ENCODE assay signal across 24 mouse cellular contexts in genomic region chr10:17793926-17794325, GRCm38 (mm10). TPM values are rescaled to one million over a fixed set of nuclear protein-coding genes. Genes with fewer than 3 reads are reported as not detected.
DNase-seq lines count a peak whose midpoint lies in the region; ATAC-seq and TF ChIP-seq lines count a peak whose summit lies in the region.
"Had no signal": no experiment of that assay in that cellular context is flagged by ENCODE, and none has a peak within 500 bp of the region (broad histone marks: within the 10 kb centered on the region; RNA-seq: fewer than 3 reads in every experiment).

No protein-coding gene starts in this region.

- H3K79me2 ChIP-seq in myocyte (ENCODE audit: control insufficient read depth, insufficient read depth) = no peaks in the 10 kb centered on the region

- WGBS in heart, embryonic 15.5 days = 44% methylated on average over 5 of the region's 5 CpGs
- 73% methylated on average over 5 of the region's 5 CpGs for WGBS in heart, embryonic 11.5 days (ENCODE audit: insufficient replicate concordance)
- WGBS in lung, postnatal 0 days = 63% methylated on average over 5 of the region's 5 CpGs
- WGBS in lung, adult 2 months = 48% methylated on average over 5 of the region's 5 CpGs

- peaks cover 27% of the 10 kb centered on the region for H3K4me1 ChIP-seq in heart, embryonic 15.5 days (replicated peaks)
- H3K4me1 ChIP-seq in heart, embryonic 11.5 days (ENCODE audit: control insufficient read depth, insufficient read depth, low read length) = 0 out of 2 replicates have a peak, but pooled peaks cover 7% of the 10 kb centered on the region
- no peaks in the 10 kb centered on the region for H3K4me1 ChIP-seq in lung, postnatal 0 days (ENCODE audit: insufficient read depth, low read depth, low read length)
- H3K4me1 ChIP-seq in lung, adult 2 months (ENCODE audit: control insufficient read depth, insufficient read depth, low read length) = peaks cover 2% of the 10 kb centered on the region; the same call in 1 of the 2 replicates

- no peak overlapping the region for H3K9ac ChIP-seq in heart, embryonic 15.5 days
- H3K9ac ChIP-seq in heart, embryonic 11.5 days (ENCODE audit: low read depth, low read length) = no peak overlapping the region
- H3K9ac ChIP-seq in lung, postnatal 0 days (replicated peaks; ENCODE audit: low read depth) = no peak overlapping the region
- H3K9ac ChIP-seq: embryonic facial prominence, embryonic 13.5 days; forebrain, embryonic 12.5 days; heart, embryonic 13.5 days; liver, embryonic 13.5 days; neural tube, embryonic 12.5 days had no signal

- no peaks in the 10 kb centered on the region for H3K36me3 ChIP-seq in heart, embryonic 15.5 days
- no peaks in the 10 kb centered on the region for H3K36me3 ChIP-seq in heart, embryonic 11.5 days (ENCODE audit: control insufficient read depth, insufficient read depth, low read length)
- H3K36me3 ChIP-seq in lung, postnatal 0 days (ENCODE audit: insufficient read depth, low read length) = no peaks in the 10 kb centered on the region
- no peaks in the 10 kb centered on the region for H3K36me3 ChIP-seq in myocyte (ENCODE audit: control insufficient read depth, insufficient read depth)
- H3K36me3 ChIP-seq: embryonic facial prominence, embryonic 13.5 days; forebrain, embryonic 12.5 days; liver, embryonic 13.5 days; neural tube, embryonic 12.5 days had no signal

- no peaks in the 10 kb centered on the region for H3K9me3 ChIP-seq in heart, embryonic 15.5 days (replicated peaks)
- no peaks in the 10 kb centered on the region for H3K9me3 ChIP-seq in heart, embryonic 11.5 days (replicated peaks; ENCODE audit: control insufficient read depth, low read length)
- no peaks in the 10 kb centered on the region for H3K9me3 ChIP-seq in lung, postnatal 0 days (ENCODE audit: low read length)
- H3K9me3 ChIP-seq: embryonic facial prominence, embryonic 13.5 days; forebrain, embryonic 12.5 days; heart, embryonic 13.5 days; liver, embryonic 13.5 days; megakaryocyte, embryonic 14.5 days; neural tube, embryonic 12.5 days had no signal

- no peak for TF ChIP-seq POLR2A in lung, adult 2 months (IDR thresholded peaks at IDR 0.05; ENCODE audit: borderline replicate concordance, extremely low read depth, low read depth, low read length)
- no peak for TF ChIP-seq POLR2A in myocyte (IDR thresholded peaks at IDR 0.05; ENCODE audit: insufficient read length, low read depth)

- peak overlapping the region; percentile 29; the same call in 1 of the 2 replicates for H3K27ac ChIP-seq in heart, embryonic 15.5 days
- no peak overlapping the region for H3K27ac ChIP-seq in heart, embryonic 11.5 days (ENCODE audit: low read depth, low read length)
- H3K27ac ChIP-seq in lung, postnatal 0 days (ENCODE audit: low read length) = no peak overlapping the region
- H3K27ac ChIP-seq: embryonic facial prominence, embryonic 13.5 days; forebrain, embryonic 12.5 days; heart, embryonic 13.5 days; left cerebral cortex, adult 2 months; liver, embryonic 13.5 days; neural tube, embryonic 12.5 days had no signal

- no peaks in the 10 kb centered on the region for H3K27me3 ChIP-seq in heart, embryonic 15.5 days
- no peaks in the 10 kb centered on the region for H3K27me3 ChIP-seq in heart, embryonic 11.5 days (ENCODE audit: control insufficient read depth, insufficient read depth, low read length)
- H3K27me3 ChIP-seq in lung, postnatal 0 days (replicated peaks; ENCODE audit: insufficient read depth, low read length) = no peaks in the 10 kb centered on the region
- no peaks in the 10 kb centered on the region for H3K27me3 ChIP-seq in myocyte (ENCODE audit: control insufficient read depth, insufficient read depth, insufficient read length)
- H3K27me3 ChIP-seq: embryonic facial prominence, embryonic 13.5 days; forebrain, embryonic 12.5 days; heart, embryonic 13.5 days; liver, embryonic 13.5 days; megakaryocyte, embryonic 14.5 days; neural tube, embryonic 12.5 days had no signal

- H3K4me3 ChIP-seq in heart, embryonic 15.5 days = no peak overlapping the region
- H3K4me3 ChIP-seq in heart, embryonic 11.5 days (ENCODE audit: low read depth, low read length) = no peak overlapping the region
- H3K4me3 ChIP-seq in lung, postnatal 0 days (ENCODE audit: low read depth, low read length) = no peak overlapping the region
- H3K4me3 ChIP-seq in lung, adult 2 months (replicated peaks; ENCODE audit: extremely low read depth, low read depth, low read length) = no peak overlapping the region
- H3K4me3 ChIP-seq in myocyte = no peak overlapping the region
- H3K4me3 ChIP-seq: embryonic facial prominence, embryonic 13.5 days; forebrain, embryonic 12.5 days; heart, embryonic 13.5 days; left cerebral cortex, adult 2 months; liver, embryonic 13.5 days; megakaryocyte, embryonic 14.5 days; neural tube, embryonic 12.5 days had no signal

- TF ChIP-seq CTCF in lung, postnatal 0 days (IDR thresholded peaks at IDR 0.05) = no peak
- no peak for TF ChIP-seq CTCF in lung, adult 2 months (IDR thresholded peaks at IDR 0.05; ENCODE audit: insufficient read depth, low read length)

- no peak overlapping the region for H3ac ChIP-seq in myocyte (ENCODE audit: control insufficient read depth, insufficient read length)

- no peak for ATAC-seq in heart, embryonic 15.5 days (replicated peaks; ENCODE audit: insufficient number of reproducible peaks, insufficient read depth, low FRiP score, low read depth)
- ATAC-seq in heart, embryonic 11.5 days (replicated peaks; ENCODE audit: insufficient number of reproducible peaks, low FRiP score, low TSS enrichment) = no peak
- no peak for ATAC-seq in lung, postnatal 0 days
- ATAC-seq: activated CD4-positive, CD25-positive, alpha-beta regulatory T cell, adult 4 months; hindbrain, embryonic 16.5 days had no signal

- TF ChIP-seq EP300 in lung, postnatal 0 days (IDR thresholded peaks at IDR 0.05) = no peak

- no peak overlapping the region for H3K4me2 ChIP-seq in heart, embryonic 15.5 days
- no peak overlapping the region for H3K4me2 ChIP-seq in heart, embryonic 11.5 days
- no peak overlapping the region for H3K4me2 ChIP-seq in lung, postnatal 0 days (replicated peaks; ENCODE audit: low read depth, low read length)
- peak overlapping the region; percentile 78 for H3K4me2 ChIP-seq in myocyte (ENCODE audit: low read depth)
- H3K4me2 ChIP-seq: embryonic facial prominence, embryonic 13.5 days; forebrain, embryonic 12.5 days; heart, embryonic 13.5 days; liver, embryonic 13.5 days; neural tube, embryonic 12.5 days had no signal

- DNase-seq in adrenal gland, adult 2 months = peak; percentile 36
- no peak for DNase-seq in adrenal gland, postnatal 4 days (ENCODE audit: low spot score in 2 of 2)
- DNase-seq in lung, postnatal 0 days (ENCODE audit: low spot score) = peak; percentile 29
- no peak for DNase-seq in lung, adult 2 months
- DNase-seq in right cerebral cortex, adult 2 months (ENCODE audit: low spot score in 2 of 2) = no peak
- DNase-seq: cerebellum, adult 2 months; gastrocnemius, postnatal 14 days; kidney, adult 18-20 months; kidney, postnatal 14 days; liver, embryonic 13.5 days; lung, postnatal 10 days; right cerebral cortex, postnatal 14 days; thymus, postnatal 36 days had no signal

TF ChIP-seq in myocyte, 11 proteins besides CTCF, POLR2A, EP300 and RAD21:
- TF ChIP-seq MYOG (IDR thresholded peaks at IDR 0.05; ENCODE audit: control insufficient read depth in 1 of 3, insufficient read depth in 1 of 3, insufficient read length in 2 of 3, low read depth in 2 of 3) = no peak
- no peak for TF ChIP-seq MYOD1 (IDR thresholded peaks at IDR 0.05; ENCODE audit: control insufficient read depth in 1 of 3, insufficient read length in 2 of 3, low read depth in 2 of 3)
- no peak for TF ChIP-seq SRF (IDR thresholded peaks at IDR 0.05; ENCODE audit: control insufficient read depth, insufficient read length, low read depth)
- TF ChIP-seq TCF12 (IDR thresholded peaks at IDR 0.05; ENCODE audit: insufficient read depth, poor library complexity, severe bottlenecking) = no peak
- TF ChIP-seq CEBPB (IDR thresholded peaks at IDR 0.05; ENCODE audit: insufficient read depth, poor library complexity, severe bottlenecking) = no peak
- no peak for TF ChIP-seq E2F4 (IDR thresholded peaks at IDR 0.05; ENCODE audit: insufficient read depth)
- TF ChIP-seq USF1 (IDR thresholded peaks at IDR 0.05; ENCODE audit: low read depth) = peak; percentile 78

RNA-seq across cellular contexts. Expression of gene Txlnb, which starts 2.1 kb away (rescaled TPM):
- under 1 TPM; 0.52 to 0.79 TPM for total RNA-seq in adrenal gland, adult 2 months (2021)
- 0.13 and 0.21 TPM in 2 replicates for polyA plus RNA-seq in adrenal gland, adult 2 months (2012; rRNA removed)
- total RNA-seq in adrenal gland, postnatal 4 days (2021) = 1 to 10 TPM; 1.7 to 3.2 TPM
- polyA plus RNA-seq in heart, embryonic 15.5 days (2015; fragmentation: Nextera tagmentation; extraction: Ambion mirVana) = 32.2 and 36.6 TPM in 2 replicates
- polyA plus RNA-seq in heart, embryonic 11.5 days (2014; fragmentation: Nextera tagmentation; extraction: Ambion mirVana) = 37.4 and 45.2 TPM in 2 replicates
- polyA plus RNA-seq in lung, postnatal 0 days (2015; fragmentation: Nextera tagmentation; extraction: Ambion mirVana) = 0.30 and 0.51 TPM in 2 replicates
- 1.3 and 6.4 TPM in 2 replicates for polyA plus RNA-seq in lung, adult 2 months (2012; rRNA removed)
- 7.0 TPM for polyA plus RNA-seq in myocyte (2012; fragmentation: generic; extraction: Trizol)

Comparison
In these comparisons a context has a peak if more than half of its experiments do, and no peak if none do; other contexts are left out.
1. DNase-seq: peak in adrenal gland, adult 2 months (single experiment) and lung, postnatal 0 days (single experiment); none in adrenal gland, postnatal 4 days (0 of 2), lung, adult 2 months (single experiment) and right cerebral cortex, adult 2 months (0 of 2).